19 mouse cellular contexts compared by ENCODE assay signal in genomic region chr5:43264696-43265095, GRCm38 (mm10). TPM values are rescaled to one million over a fixed set of nuclear protein-coding genes. Genes with fewer than 3 reads are reported as not detected.
DNase-seq lines count a peak whose midpoint lies in the region; ATAC-seq and TF ChIP-seq lines count a peak whose summit lies in the region.
"Had no signal": no experiment of that assay in that cellular context is flagged by ENCODE, and none has a peak within 500 bp of the region (broad histone marks: within the 10 kb centered on the region; RNA-seq: fewer than 3 reads in every experiment).

No protein-coding gene starts in this region.

- no peaks in the 10 kb centered on the region for H3K36me3 ChIP-seq in kidney, postnatal 0 days (ENCODE audit: insufficient read depth, low read length)
- H3K36me3 ChIP-seq: forebrain, embryonic 10.5 days had no signal

- H3K4me3 ChIP-seq in gastrocnemius, adult 2 months = no peak overlapping the region
- H3K4me3 ChIP-seq in kidney, postnatal 0 days (replicated peaks; ENCODE audit: low read depth, low read length) = no peak overlapping the region
- H3K4me3 ChIP-seq: forebrain, embryonic 10.5 days; forebrain, embryonic 13.5 days; hindbrain, embryonic 12.5 days; hindbrain, embryonic 15.5 days had no signal

- no peaks in the 10 kb centered on the region for H3K27me3 ChIP-seq in kidney, postnatal 0 days (ENCODE audit: insufficient read depth, low read length)
- H3K27me3 ChIP-seq: forebrain, embryonic 13.5 days; hindbrain, embryonic 12.5 days; hindbrain, embryonic 15.5 days had no signal

- H3K9ac ChIP-seq in kidney, postnatal 0 days (ENCODE audit: low read depth, low read length) = no peak overlapping the region
- H3K9ac ChIP-seq: forebrain, embryonic 13.5 days; hindbrain, embryonic 12.5 days; hindbrain, embryonic 15.5 days had no signal

- no peak for DNase-seq in cerebellum, postnatal 4 days (ENCODE audit: low spot score in 2 of 2)
- peak; percentile 61 for DNase-seq in cerebellum, adult 9-11 months
- DNase-seq in cerebellum, postnatal 10 days = no peak
- DNase-seq in gastrocnemius, adult 2 months = peak; percentile 32
- DNase-seq in gastrocnemius, postnatal 36 days = no peak
- no peak for DNase-seq in kidney, postnatal 0 days (ENCODE audit: low spot score)
- no peak for DNase-seq in kidney, adult 11 months
- DNase-seq: adrenal gland, adult 8-10 months; adrenal gland, postnatal 25 days; heart, adult 11 months had no signal

- no peaks in the 10 kb centered on the region for H3K9me3 ChIP-seq in kidney, postnatal 0 days (replicated peaks; ENCODE audit: low read length)
- H3K9me3 ChIP-seq: forebrain, embryonic 10.5 days; forebrain, embryonic 13.5 days; hindbrain, embryonic 12.5 days; hindbrain, embryonic 15.5 days had no signal

- 83% methylated on average over 2 of the region's 2 CpGs for WGBS in kidney, postnatal 0 days

- 0 out of 2 replicates have a peak, but pooled peaks have one; percentile 29 for ATAC-seq in cerebellum, adult (ENCODE audit: insufficient number of reproducible peaks, low FRiP score, low TSS enrichment)
- ATAC-seq in kidney, postnatal 0 days (replicated peaks; ENCODE audit: low FRiP score, low read depth) = no peak
- ATAC-seq: activated CD4-positive, CD25-positive, alpha-beta regulatory T cell, adult 4 months; forebrain, embryonic 13.5 days; forebrain, embryonic 16.5 days; intestine, postnatal 0 days had no signal

- no peak overlapping the region; the same call in 1 of the 2 replicates for H3K27ac ChIP-seq in gastrocnemius, adult 2 months
- H3K27ac ChIP-seq in kidney, postnatal 0 days = peak overlapping the region; percentile 28; the same call in 1 of the 2 replicates
- H3K27ac ChIP-seq: forebrain, embryonic 10.5 days; forebrain, embryonic 13.5 days; hindbrain, embryonic 12.5 days; hindbrain, embryonic 15.5 days had no signal

- intact Hi-C loops in gastrocnemius, adult 2 months (cut with DNase I) = no loop called here
- intact Hi-C loops in gastrocnemius, postnatal 36 days (cut with DNase I) = no loop called here

- H3K4me1 ChIP-seq in kidney, postnatal 0 days (replicated peaks; ENCODE audit: insufficient read depth, low read length) = no peaks in the 10 kb centered on the region
- H3K4me1 ChIP-seq: forebrain, embryonic 10.5 days; forebrain, embryonic 13.5 days; hindbrain, embryonic 12.5 days; hindbrain, embryonic 15.5 days had no signal

- H3K4me2 ChIP-seq in kidney, postnatal 0 days (ENCODE audit: low read length) = no peak overlapping the region
- H3K4me2 ChIP-seq: forebrain, embryonic 13.5 days; heart, embryonic 11.5 days; hindbrain, embryonic 12.5 days; hindbrain, embryonic 15.5 days had no signal

- TF ChIP-seq CTCF in gastrocnemius, adult 2 months (IDR thresholded peaks at IDR 0.05) = no peak
- no peak for TF ChIP-seq CTCF in kidney, postnatal 0 days (IDR thresholded peaks at IDR 0.05; ENCODE audit: low read depth)

RNA-seq across cellular contexts. Expression of gene Cpeb2, which starts 31.7 kb away (rescaled TPM):
- total RNA-seq in gastrocnemius, adult 2 months (2021) = 10 to 100 TPM; 16.2 to 21.7 TPM
- total RNA-seq in gastrocnemius, postnatal 36 days (2021) = 10 to 100 TPM in 1 of 2 experiments, 1 to 10 TPM in 1; 9.6 to 12.0 TPM
- polyA plus RNA-seq in kidney, postnatal 0 days (2015; fragmentation: Nextera tagmentation; extraction: Ambion mirVana) = 2.7 and 3.3 TPM in 2 replicates

Comparison
In these comparisons a context has a peak if more than half of its experiments do, and no peak if none do; other contexts are left out.
1. DNase-seq: peak in cerebellum, adult 9-11 months (single experiment) and gastrocnemius, adult 2 months (single experiment); none in cerebellum, postnatal 4 days (0 of 2), cerebellum, postnatal 10 days (0 of 2), gastrocnemius, postnatal 36 days (0 of 2), kidney, postnatal 0 days (single experiment) and kidney, adult 11 months (single experiment).